Mouse (Mus musculus) T-helper 1 cell (primary cell): ENCODE measurements around the gene Herpud1.

Source experiments
- in situ Hi-C: fragments of 300-600 bp; cut with MboI, MseI; formaldehyde crosslinking; loops from one replicate; pipeline ENCODE4 v1.15.1; 2025; ENCODE audit warnings: high pct_unique_total_duplicates

Herpud1 gene

DNA sequence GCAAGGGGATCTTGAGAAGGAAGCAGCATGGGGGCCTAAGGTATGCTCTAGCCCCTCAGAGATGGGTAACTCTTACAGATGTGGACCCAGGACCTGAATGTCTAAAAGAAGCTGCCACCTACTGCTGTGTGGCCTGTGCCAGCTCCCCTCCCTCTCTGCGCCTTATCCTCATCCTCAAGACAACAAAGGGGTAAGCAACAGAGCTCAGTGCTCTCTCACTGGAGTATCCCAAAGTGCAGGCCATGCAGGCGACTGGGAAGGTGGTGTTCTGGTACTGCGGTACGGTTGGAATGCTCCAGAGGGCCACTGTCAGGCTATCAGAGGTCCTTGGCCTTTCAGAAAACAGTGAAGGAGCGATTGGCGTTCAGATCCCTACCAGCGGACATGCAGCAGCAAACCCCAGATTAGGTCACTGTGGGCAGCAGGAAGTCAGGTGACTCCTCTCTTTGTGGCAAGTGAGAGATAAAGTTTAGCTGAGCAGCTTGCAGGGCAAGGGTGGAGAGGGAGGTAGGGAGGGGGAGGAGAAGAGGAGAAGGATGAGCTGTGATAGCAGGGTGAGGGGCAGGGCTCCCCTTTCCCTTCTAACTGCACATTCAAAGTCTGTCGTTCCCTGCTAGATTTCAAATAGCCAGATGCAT is 22.3 kb downstream of the Herpud1 start:
- in situ Hi-C loops = no loop called here

DNA sequence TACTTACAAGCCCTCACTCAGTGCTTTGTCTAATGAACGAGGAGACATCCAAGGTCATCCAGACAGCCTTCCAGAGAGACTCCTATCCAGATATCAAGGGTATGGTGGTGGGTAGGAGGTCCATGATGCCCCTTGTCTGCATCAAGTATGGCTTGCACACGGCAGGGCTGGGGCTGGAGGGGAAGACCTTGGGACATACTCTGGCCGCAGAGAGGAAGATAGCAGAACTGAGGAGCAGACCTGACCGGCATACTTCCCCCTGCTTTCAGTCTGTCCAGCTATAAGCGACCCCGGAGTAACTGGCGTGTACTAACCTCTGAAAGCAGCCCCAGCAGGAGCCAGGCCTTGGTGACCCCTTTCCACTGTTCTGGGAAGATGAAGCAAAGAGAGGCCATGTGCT is 23.3 kb downstream of the Herpud1 start:
- in situ Hi-C loops = no loop called here

DNA sequence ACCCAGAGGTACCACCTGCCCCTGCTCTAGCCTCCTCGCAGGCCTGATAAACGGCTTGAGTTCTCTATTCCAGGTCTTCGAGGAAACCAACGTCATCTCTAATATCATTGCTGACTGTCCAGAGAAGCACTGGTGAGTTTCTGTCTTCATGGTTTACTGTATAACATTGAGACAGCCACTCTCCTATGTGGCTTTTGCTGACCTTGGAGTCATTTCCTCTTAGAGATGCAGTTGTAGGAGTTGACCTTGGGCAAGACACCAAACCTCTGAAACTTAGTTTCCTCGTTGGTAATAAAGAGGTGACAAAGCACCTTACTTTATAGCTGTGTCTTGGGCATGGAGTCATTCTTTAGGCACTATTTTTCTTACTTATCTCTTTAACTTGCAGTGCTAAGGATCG is 26.3 kb downstream of the Herpud1 start:
- in situ Hi-C loops = no loop called here

DNA sequence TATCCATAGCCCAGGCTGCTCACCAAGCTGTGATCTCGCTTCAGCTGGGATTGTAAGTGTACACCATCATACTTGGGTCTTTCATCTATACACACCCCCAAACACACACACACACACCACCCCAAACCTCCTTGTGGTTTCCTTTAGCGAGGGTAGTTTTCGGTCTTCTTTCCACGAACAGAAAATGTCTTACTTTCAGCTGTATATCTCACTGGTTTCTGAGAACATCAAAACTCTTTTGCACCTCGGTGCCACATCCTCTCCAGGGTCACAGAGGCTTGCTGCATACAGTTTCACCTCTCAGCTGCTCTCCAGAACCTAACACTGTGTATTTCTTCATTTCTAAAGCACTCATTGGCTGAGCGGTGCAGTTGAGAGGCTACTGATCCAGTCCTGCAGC is 27.3 kb downstream of the Herpud1 start:
- in situ Hi-C loops = no loop called here

DNA sequence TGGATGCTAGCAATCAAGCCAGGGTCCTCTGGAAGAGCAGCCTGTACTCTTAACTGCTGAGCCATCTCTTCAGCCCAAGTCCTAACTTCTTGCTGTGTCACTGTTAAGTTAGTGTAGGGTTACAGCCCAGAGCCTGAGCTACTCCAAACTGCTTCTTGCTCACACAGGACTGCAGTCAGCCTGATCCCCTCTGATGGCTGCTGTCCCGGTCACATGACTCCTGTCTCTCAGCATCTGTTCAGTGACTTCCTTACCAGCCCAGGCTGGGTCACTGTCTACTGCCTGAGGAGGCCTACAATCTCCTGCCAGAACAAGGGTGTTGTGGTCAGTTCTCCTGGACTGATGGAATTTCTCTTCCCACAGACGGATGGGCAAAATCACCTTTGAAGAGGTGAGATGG is 29.0 kb downstream of the Herpud1 start:
- in situ Hi-C loops = no loop called here

DNA sequence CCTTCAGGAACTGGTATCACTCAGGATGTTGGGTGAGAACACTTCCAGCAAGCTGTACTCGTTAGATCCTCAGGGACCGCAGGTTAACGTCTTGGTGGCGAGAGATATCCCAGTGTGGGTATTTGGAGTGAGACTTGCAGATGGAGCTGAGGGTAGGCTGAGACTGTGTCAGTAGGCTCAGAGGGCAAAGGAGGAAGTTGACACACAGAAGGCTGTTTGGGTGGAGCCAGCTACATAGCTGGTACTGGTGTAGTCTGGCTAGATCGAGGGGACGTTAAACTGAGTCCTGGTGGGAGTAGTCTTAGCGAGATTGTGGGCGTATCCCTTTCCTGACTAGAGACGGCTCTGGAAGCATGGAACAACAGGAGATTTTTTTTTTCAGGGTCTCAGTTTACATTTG is 31.8 kb downstream of the Herpud1 start:
- in situ Hi-C loops = no loop called here

DNA sequence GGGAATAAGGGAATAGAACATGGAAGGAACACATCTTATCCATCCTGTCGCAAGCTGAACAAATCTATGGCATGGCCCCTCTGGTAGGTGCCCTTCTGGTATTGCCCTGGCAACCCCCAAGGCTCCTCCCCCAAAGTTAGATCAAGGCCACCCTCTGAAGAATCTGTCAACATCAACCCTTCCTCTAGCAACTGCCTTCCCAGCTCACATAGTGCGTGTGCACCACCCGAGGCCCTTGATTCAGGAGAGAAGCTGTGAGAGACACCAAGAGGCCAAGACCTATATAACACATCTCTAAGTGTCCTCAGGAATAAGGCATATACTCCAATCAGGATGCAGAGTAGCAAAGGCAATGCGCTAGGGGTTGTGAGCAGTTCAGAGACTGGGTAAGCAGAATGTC is 36.0 kb downstream of the Herpud1 start:
- in situ Hi-C loops = no loop called here

DNA sequence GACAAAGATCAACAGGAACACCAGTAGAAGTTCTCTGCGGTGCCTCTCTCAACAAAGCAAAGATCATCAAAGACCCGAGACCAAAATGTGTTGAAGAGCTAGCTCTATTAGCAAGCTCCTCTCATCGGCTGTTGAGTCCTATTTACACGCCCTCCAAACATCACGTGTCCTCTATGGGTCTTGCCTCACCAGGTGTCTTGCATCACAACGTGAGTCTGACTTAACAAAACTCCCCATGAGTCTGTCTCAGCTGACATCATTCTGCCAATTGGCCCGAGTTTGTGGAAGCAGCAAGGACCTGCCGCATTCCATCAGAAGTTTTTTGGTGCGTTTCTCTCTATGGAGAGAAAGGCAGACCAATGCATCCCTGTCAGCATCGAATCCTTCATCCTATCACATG is 41.7 kb downstream of the Herpud1 start:
- in situ Hi-C loops = no loop called here

DNA sequence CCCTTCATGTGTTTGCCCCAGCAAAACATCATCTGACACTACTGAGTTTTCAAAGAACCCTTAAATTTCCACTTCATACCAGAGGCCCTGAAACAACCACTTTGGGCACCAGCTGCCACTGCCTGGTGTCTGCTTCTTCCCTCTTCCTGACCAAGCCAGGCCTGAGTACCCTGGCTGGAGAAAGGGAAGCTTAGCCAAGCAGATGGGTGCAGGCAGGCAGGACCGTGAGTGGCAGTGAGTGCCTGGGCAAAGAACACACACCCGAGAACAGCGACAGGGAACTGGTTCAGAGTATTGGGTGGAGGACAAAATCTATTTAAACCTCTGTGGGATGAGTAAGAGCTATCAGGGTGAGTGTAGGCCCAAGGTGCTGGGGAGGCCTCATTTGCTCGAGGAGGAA is 42.2 kb downstream of the Herpud1 start:
- in situ Hi-C loops = no loop called here

DNA sequence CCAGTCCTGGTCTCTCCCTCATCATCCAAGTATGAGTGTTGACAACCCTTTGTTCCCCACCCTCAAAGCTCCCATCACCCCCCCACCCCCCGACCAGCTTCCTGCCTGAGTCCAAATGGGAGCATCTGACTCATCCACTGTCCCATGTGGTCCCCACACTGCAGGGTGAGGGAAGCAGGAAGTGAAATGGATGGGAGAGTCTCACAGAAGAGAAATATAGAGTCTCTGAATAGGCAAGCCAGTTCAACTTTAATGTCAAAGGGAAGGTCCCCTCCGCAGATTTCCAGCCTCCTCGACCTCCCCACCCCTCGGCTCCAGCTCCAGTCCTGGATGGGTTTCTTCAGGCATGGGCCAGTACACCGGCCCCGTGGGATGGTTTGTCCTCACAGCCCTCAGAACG is 43.1 kb downstream of the Herpud1 start:
- in situ Hi-C loops = no loop called here

DNA sequence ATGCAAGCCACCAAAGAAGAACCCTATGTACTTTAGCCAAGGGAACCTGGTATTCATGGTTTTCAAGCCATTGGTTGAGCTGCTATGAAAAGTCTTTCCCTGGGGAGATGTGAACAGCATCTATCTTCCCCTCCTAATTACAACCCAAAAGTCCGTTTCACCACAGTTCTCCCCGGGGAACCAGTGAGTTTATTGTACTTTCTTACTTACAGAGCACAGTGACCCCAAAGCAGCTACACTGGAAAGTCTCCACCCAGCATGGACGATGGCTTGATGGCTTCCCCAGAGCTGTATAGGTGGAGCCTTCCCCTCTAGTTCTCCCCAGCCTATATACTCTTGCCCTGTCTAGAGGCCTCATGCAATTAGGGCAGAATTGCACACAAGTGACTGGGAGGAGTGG is 46.0 kb downstream of the Herpud1 start:
- in situ Hi-C loops = no loop called here

DNA sequence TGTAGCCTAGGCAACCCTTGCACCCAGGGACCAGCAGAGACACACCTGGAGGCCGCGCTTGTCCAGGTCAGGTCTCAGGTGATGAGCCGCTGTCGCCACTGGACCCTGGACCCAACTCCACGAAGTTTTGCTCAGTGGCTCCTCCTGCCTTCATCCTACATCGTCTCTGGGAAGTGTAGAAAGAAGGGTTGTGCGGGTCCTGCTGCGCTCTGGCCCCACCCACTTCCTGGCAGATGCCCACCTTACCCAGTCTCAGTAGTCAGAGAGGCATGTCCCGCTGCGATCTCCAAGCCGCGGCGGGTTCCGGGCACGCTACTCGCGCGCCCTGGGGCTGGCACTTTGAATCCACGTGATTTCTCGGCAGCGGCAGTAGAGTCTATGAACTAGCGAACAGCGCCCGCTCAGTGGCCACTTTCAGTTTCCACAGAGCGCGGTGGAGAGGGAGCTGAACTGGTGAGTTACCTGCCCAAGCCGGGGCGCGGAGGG is 47.8 kb downstream of the Herpud1 start, which contains the start of gene Nlrc5:
Nlrc5 (plus strand) TSS at position 376 of the 486 bp plus-strand sequence.
- in situ Hi-C loops = no loop called here

DNA sequence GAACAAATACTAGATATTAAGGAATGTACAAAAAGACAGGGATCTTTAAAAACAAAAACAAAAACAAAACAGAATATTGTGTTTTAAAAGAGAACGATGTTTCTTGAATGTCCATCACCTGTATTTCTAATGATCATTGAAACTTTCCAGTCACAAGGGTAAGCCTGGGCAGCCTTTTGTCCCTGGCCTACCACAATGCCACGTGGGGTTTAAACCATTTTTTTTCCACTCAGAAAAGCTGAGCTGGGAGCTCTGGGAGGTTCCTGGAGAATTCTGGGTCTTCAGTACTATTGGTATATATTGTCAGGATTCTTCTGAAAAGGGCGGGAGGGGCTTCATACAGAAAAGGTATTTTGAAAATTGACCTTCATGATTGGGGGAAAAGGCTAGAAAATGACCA is 48.7 kb downstream of the Herpud1 start:
- in situ Hi-C loops = no loop called here

DNA sequence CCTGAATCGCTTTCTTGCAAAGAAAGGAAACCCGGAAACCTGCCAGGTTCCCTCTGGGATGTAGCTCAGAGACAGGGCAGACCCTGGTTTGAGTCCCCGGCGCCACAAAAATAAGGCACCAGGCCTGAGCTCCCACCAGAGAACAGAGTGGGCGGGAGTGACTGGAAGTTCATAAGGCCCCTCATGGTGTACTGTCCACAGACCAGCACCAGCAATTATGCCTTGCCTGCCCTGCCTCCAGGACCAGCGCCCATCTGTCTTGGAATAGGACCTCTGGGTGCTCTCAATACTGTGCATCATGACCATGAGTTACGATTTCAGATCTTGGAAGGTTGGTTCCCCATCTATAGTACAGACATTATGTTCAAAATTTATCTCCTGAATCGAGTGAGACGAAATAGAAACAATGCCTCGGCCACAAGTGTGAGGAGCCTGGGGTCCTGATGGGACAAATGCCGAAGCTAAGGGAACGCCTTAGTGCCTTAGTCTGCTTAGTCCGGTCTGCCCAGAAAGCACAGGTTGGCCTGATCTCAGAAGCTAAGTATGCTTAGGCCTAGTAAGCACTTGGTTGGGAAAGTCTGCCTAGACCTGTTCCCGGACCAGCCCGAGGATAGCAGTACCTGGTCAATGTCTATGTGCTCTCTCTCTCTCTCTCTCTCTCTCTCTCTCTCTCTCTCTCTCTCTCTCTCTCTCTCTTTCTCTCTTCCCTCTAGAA is 49.3 kb downstream of the Herpud1 start:
- in situ Hi-C loops = no loop called here

DNA sequence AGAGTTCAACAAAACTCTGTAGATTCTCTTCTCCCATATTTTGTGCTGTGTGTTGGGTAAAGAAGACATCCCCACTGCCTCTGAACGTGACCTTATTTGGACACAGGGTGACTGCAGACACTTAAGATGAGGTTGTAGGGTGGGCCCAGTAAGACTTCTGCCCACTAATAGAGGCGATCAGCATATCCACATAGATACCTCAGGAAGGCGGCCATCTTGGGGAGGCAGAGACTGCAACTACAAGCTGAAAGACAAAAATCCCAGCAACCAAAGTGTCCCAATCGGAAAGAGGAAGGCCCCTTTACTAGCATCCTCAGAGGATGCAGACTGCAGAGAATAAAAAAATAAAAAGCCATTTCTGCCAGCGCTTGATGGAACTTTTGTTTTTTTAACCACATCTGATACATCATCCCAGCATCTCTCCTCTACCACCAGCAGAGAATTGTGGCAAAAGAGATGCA is 49.9 kb downstream of the Herpud1 start:
- in situ Hi-C loops = no loop called here

DNA sequence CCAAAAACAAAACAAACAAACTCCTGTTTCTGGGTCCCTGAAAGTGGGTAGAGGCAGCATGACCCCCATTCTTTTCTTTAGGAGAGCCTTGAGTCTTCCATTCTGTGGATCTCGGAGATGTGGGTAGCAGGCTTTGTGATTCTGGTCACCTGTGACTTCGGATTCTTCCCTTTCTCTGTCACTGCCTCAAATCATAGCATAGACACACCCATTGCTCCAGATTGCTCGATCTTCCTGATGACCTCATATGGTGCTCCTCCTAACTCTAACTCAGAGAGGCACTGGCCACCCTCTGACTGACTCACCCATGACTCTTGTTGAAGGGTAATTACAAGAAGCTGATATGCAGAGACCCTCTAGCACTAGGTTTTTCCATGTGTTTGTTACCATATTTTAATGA is 50.7 kb downstream of the Herpud1 start:
- in situ Hi-C loops = no loop called here

DNA sequence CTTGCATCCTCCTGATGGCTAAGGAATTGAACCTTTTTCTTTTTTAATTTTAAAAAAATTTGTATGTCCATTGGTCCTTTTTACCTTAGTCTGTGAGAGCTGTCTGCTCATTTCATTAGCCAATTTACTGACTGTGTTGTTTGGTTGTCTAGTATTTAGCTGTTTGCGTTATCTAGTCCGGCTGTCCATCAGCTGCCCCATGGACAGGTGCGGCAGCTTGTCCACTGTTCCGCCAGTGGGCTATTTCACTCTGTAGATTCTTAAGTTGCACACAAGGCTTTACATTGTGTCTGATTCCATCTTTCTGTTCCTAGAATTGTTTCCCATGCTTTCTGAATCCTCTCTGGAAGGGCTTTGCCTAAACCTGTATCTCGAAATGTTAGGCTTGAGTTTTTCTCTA is 52.4 kb downstream of the Herpud1 start:
- in situ Hi-C loops = no loop called here

DNA sequence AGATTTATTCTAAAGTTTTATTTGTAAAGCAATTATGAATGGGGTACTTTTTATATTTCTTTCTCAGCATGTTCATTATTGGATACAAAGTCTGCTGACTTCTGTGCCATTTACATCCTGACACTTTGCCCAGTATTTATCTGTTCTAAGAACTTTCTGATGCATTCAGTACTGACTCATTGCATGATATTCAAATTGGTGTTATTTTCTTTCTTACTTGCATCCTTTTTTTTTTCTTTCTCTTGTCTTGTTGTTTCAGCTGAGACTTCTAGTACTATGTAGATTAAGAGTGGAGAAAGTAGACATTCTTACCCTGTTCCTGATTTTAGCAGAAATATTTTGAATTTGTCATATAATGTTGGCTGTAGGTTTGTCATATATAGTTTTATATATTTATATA is 53.5 kb downstream of the Herpud1 start:
- in situ Hi-C loops = no loop called here

DNA sequence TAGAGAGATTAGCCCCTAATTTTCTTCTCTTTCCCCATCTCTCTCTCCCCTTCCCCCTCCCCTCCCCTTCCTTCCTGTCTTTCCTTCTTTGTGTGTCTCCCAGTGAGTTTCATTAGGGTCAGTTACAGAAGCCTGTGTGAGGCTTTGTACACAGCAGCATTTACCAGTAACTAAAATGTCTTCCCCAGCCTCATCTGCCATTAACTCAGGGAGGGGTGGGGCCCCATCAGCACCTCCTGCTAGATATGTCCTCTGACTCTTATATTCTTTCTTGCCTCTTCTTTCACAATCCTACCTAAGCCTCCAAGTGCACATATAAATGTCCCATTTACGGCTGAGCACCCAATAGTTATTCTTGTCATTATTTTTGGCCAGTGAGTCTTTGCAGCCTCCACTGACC is 54.2 kb downstream of the Herpud1 start:
- in situ Hi-C loops = no loop called here

DNA sequence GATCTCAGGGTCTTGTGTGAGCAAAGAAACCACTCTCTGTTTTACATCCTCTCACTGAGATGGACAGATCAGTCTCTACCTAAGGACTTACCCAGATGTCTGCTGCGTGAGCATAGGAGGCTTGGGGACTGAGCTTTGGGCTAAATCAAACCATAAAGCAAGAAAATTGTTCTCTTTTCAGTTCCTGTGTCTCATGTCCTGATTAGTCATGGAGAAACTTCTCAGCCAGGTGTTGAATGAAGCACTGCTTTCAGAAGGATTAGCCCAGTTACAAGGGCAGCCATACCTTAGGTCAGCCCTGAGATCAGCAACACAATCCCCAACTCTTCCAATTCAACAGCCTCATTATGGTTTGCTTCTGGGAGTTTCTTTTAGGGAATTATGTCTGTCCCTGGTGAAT is 55.4 kb downstream of the Herpud1 start:
- in situ Hi-C loops = no loop called here

DNA sequence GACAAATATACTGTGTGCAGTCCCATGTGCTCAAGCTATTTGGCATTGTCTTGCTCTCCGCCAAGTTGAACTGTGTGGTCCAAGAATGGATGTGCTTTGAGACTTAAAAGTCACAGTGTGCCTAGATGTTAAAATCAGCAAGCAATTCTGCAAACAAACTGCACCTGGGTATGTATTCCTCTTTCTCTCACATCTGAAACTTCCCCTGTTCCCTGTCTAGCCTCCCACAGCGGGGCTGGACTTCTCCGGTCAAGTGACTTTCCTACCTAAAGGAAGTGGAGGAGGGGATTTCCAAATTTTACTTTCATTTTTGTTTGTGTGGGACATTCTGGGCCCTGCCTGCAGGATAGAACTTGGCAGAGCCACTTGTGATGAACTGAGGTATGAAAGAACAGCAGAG is 56.9 kb downstream of the Herpud1 start:
- in situ Hi-C loops = no loop called here

DNA sequence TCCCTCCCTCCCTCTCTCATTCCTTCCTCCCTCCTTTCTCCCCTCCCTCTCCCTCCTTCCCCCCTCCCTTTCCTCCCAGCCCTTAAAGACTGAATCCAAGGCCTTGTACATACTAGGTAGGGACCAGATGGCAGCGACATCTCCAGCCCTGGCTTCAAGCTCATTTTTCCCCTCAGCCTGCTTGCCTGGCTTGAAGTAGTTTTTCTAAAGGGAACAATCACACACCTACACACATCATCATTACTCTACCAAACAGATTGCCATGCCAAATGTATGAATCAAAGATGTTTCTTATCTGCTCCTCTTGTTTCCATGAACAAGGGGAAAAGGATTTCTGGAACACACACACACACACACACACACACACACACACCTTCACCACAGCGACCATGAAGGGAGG is 58.2 kb downstream of the Herpud1 start:
- in situ Hi-C loops = no loop called here
